Mouse (Mus musculus) spleen, embryonic (tissue): ENCODE data around the gene Gm9611.
"Not testable (repeated sequence)": the region's sequence is repeated elsewhere in the genome, so short reads cannot be mapped to it uniquely, and the experiment has no call there.

Experiments
- CTCF ChIA-PET: fragments of 350-600 bp; sonication (Branson Sonifier 250); formaldehyde crosslinking; loops from one replicate; lab custom pipeline; 2022; lab: Charles Lee

The Gm9611 gene

GRCm38 (mm10) chr14:42297258-42297657, at the start of gene Gm9611:
Gene Gm9611, minus strand, starts transcription at chr14:42297358.
- CTCF ChIA-PET = not testable (repeated sequence)

GRCm38 (mm10) chr14:42309910-42310309, 12.8 kb upstream of the Gm9611 start, which contains the start of gene Gm7995:
Gene Gm7995, plus strand, starts transcription at chr14:42310210.
- CTCF ChIA-PET = not testable (repeated sequence)

GRCm38 (mm10) chr14:42259948-42260347, 37.2 kb downstream of the Gm9611 start, which contains the start of gene Gm17026:
Gene Gm17026, minus strand, starts transcription at chr14:42260048.
- CTCF ChIA-PET = not testable (repeated sequence)
